Mouse (Mus musculus) heart, adult 2 months (tissue): Measurements from ENCODE around the gene Trim69.

ENCODE experiments used
- CTCF ChIP-seq: fragments of 200-600 bp; IDR thresholded peaks from 2 replicates; pipeline ENCODE4 v1.8.1; 2022; ENCODE audit warnings: antibody characterized with exemption, mild to moderate bottlenecking, moderate library complexity
- POLR2A ChIP-seq: fragments of 200-500 bp; IDR thresholded peaks from 2 replicates; pipeline ENCODE4 v1.6.1; 2011; ENCODE audit warnings: mild to moderate bottlenecking, low read depth, low read length, control low read depth; ENCODE audit not compliant: insufficient read depth

- TF ChIP-seq CTCF (no peak), POLR2A (no peak)
These were observed 9.3 kb upstream of the Trim69 start for GRCm38 (mm10) chr2:122151221-122151620.
